Mouse (Mus musculus): ENCODE measurements around the gene Stk10.

DNA sequence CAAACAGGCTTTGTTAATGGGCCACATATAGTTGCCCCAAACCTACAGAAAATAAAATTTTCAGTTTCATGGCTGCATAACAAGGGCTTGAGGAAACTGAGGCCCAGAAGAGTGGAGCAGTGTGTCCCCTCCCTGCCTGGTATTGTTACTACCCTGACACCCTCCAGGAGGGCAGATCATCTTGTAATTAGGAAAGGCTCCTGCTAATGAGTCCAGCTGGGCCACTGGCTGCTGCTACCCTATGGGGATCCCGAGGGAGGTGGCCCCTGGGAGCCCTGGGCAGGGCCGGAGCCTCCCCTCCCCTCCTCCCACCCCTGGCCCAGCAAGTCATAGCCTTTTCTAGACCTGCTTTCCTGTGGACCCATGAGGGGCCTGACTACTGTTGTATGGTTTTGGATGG lies 47.9 kb downstream of the Stk10 start:
- TF ChIP-seq CTCF (IDR thresholded peaks at IDR 0.05; ENCODE audit: low read depth, low read length) (no peak), GATA1 (IDR thresholded peaks at IDR 0.05; ENCODE audit: borderline replicate concordance, low read length) (no peak), TAL1 (conservative IDR thresholded peaks at IDR 0.05; ENCODE audit: low read depth, low read length) (no peak), GATA2 (IDR thresholded peaks at IDR 0.05; ENCODE audit: borderline replicate concordance, low read depth, low read length) (no peak)

Measured in G1E (cell line).